Mouse (Mus musculus) limb, embryonic 10.5 days (tissue): Measurements from ENCODE around the gene Sumo2. TPM values are rescaled to one million over a fixed set of nuclear protein-coding genes. Genes with fewer than 3 reads are reported as not detected.

Experiments
- DNase-seq: peaks from one replicate; pipeline ENCODE4 v3.0.0-alpha.2; 2017; ENCODE audit warnings: low spot score
- H3K27ac ChIP-seq: fragments of 300-500 bp; sonication (generic); 2 replicates; pipeline ENCODE4 v1.5.1; 2016; ENCODE audit warnings: mild to moderate bottlenecking
- H3K27me3 ChIP-seq: fragments of 300-500 bp; sonication (generic); 2 replicates; pipeline ENCODE4 v1.6.1; 2016; ENCODE audit warnings: low read depth, mild to moderate bottlenecking; ENCODE audit not compliant: poor library complexity, severe bottlenecking
- H3K36me3 ChIP-seq: fragments of 300-500 bp; sonication (generic); 2 replicates; pipeline ENCODE4 v1.6.1; 2016; ENCODE audit warnings: mild to moderate bottlenecking, moderate library complexity
- H3K4me1 ChIP-seq: fragments of 300-500 bp; sonication (generic); 2 replicates; pipeline ENCODE4 v1.6.1; 2016
- H3K4me3 ChIP-seq: fragments of 300-500 bp; sonication (generic); 2 replicates; pipeline ENCODE4 v1.5.1; 2016; ENCODE audit warnings: mild to moderate bottlenecking, moderate library complexity
- H3K9me3 ChIP-seq: fragments of 300-500 bp; sonication (generic); replicated peaks from 2 replicates; pipeline ENCODE4 v1.6.1; 2016; ENCODE audit warnings: mild to moderate bottlenecking
- WGBS: fragments of 180-500 bp; shearing (Covaris S2); methylation state at CpG from one replicate; pipeline ENCODE4 v1.1.7; 2016; 5-methylcytosine and 5-hydroxymethylcytosine counted together
- polyA plus RNA-seq: library from polyadenylated mRNA; unstranded; fragments of >200 nt; fragmentation: Nextera tagmentation; extraction: Ambion mirVana; gene quantifications from 2 replicates; pipeline ENCODE4 v1.2.1, GENCODE M21; 2016

Gene Sumo2
- polyA plus RNA-seq = 1,406 and 1,458 TPM in 2 replicates

- peak; percentile 100 for DNase-seq
- no peaks in the 10 kb centered on the region for H3K9me3 ChIP-seq
- peak within 1 kb of the TSS; percentile 100 for H3K27ac ChIP-seq
- H3K36me3 ChIP-seq = peaks cover 32% of the 10 kb centered on the region
- under 1% methylated on average over 64 of the region's 70 CpGs for WGBS
- H3K27me3 ChIP-seq = no peaks in the 10 kb centered on the region
- peaks cover 18% of the 10 kb centered on the region for H3K4me1 ChIP-seq
- peak within 1 kb of the TSS; percentile 99 for H3K4me3 ChIP-seq
Observed at GRCm38 (mm10) chr11:115536038-115536681, at the start of gene Sumo2. Sumo2 (minus strand) TSS chr11:115536276.

GRCm38 (mm10) chr11:115585573-115586100 is 49.6 kb upstream of the Sumo2 start:
- Histone ChIP-seq H3K27me3 (no peaks in the 10 kb centered on the region), H3K27ac (no peak overlapping the region), H3K4me3 (no peak overlapping the region), H3K4me1 (no peaks in the 10 kb centered on the region), H3K36me3 (peaks cover 97% of the 10 kb centered on the region), H3K9me3 (no peaks in the 10 kb centered on the region)
- no peak for DNase-seq
- WGBS = 88% methylated on average over 7 of the region's 7 CpGs

GRCm38 (mm10) chr11:115584376-115585073 is 48.4 kb upstream of the Sumo2 start:
- DNase-seq = no peak
- no peaks in the 10 kb centered on the region for H3K27me3 ChIP-seq
- H3K4me1 ChIP-seq = no peaks in the 10 kb centered on the region
- H3K36me3 ChIP-seq = peaks cover 96% of the 10 kb centered on the region
- no peaks in the 10 kb centered on the region for H3K9me3 ChIP-seq
- no peak overlapping the region for H3K4me3 ChIP-seq
- 89% methylated on average over 10 of the region's 10 CpGs for WGBS
- no peak overlapping the region for H3K27ac ChIP-seq

GRCm38 (mm10) chr11:115582913-115583606 is 47.0 kb upstream of the Sumo2 start:
- H3K27me3 ChIP-seq = no peaks in the 10 kb centered on the region
- no peak overlapping the region for H3K27ac ChIP-seq
- no peak overlapping the region for H3K4me3 ChIP-seq
- H3K4me1 ChIP-seq = no peaks in the 10 kb centered on the region
- peaks cover 99% of the 10 kb centered on the region for H3K36me3 ChIP-seq
- DNase-seq = no peak
- WGBS = 86% methylated on average over 10 of the region's 10 CpGs
- H3K9me3 ChIP-seq = no peaks in the 10 kb centered on the region

- no peaks in the 10 kb centered on the region for H3K9me3 ChIP-seq
- no peak overlapping the region for H3K27ac ChIP-seq
- no peaks in the 10 kb centered on the region for H3K27me3 ChIP-seq
- DNase-seq = no peak
- H3K36me3 ChIP-seq = peaks cover 82% of the 10 kb centered on the region
- no peak overlapping the region for H3K4me3 ChIP-seq
- no peaks in the 10 kb centered on the region for H3K4me1 ChIP-seq
Observed at GRCm38 (mm10) chr11:115579080-115579479, 43.0 kb upstream of the Sumo2 start.

- Histone ChIP-seq H3K27me3 (no peaks in the 10 kb centered on the region), H3K9me3 (no peaks in the 10 kb centered on the region), H3K4me1 (peaks cover 18% of the 10 kb centered on the region), H3K36me3 (peaks cover 43% of the 10 kb centered on the region), H3K4me3 (peak overlapping the region; percentile 75), H3K27ac (peak overlapping the region; percentile 99)
- DNase-seq = no peak
- 22% methylated on average over 7 of the region's 7 CpGs for WGBS
Observed at GRCm38 (mm10) chr11:115564961-115565360, 28.9 kb upstream of the Sumo2 start.

- H3K4me1 ChIP-seq = peaks cover 18% of the 10 kb centered on the region
- peak; percentile 98 for DNase-seq
- no peaks in the 10 kb centered on the region for H3K9me3 ChIP-seq
- no peaks in the 10 kb centered on the region for H3K27me3 ChIP-seq
- under 1% methylated on average over 42 of the region's 42 CpGs for WGBS
- peak within 1 kb of the TSS; percentile 75 for H3K4me3 ChIP-seq
- peak within 1 kb of the TSS; percentile 99 for H3K27ac ChIP-seq
- peaks cover 36% of the 10 kb centered on the region for H3K36me3 ChIP-seq
Observed at GRCm38 (mm10) chr11:115564064-115564809, 28.2 kb upstream of the Sumo2 start, which contains the start of gene Nup85. Nup85 (plus strand) TSS chr11:115564434.

GRCm38 (mm10) chr11:115563406-115563805 is 27.3 kb upstream of the Sumo2 start:
- peak overlapping the region; percentile 75 for H3K4me3 ChIP-seq
- peaks cover 18% of the 10 kb centered on the region for H3K4me1 ChIP-seq
- H3K27ac ChIP-seq = peak overlapping the region; percentile 99
- DNase-seq = no peak
- 45% methylated on average over 4 of the region's 4 CpGs for WGBS
- no peaks in the 10 kb centered on the region for H3K9me3 ChIP-seq
- no peaks in the 10 kb centered on the region for H3K27me3 ChIP-seq
- peaks cover 27% of the 10 kb centered on the region for H3K36me3 ChIP-seq

GRCm38 (mm10) chr11:115555717-115556116 is 19.6 kb upstream of the Sumo2 start:
- no peaks in the 10 kb centered on the region for H3K4me1 ChIP-seq
- no peak overlapping the region for H3K4me3 ChIP-seq
- no peak for DNase-seq
- H3K27me3 ChIP-seq = no peaks in the 10 kb centered on the region
- H3K36me3 ChIP-seq = no peaks in the 10 kb centered on the region
- H3K9me3 ChIP-seq = no peaks in the 10 kb centered on the region
- no peak overlapping the region for H3K27ac ChIP-seq
- 79% methylated on average over 17 of the region's 17 CpGs for WGBS

GRCm38 (mm10) chr11:115552783-115553182 is 16.7 kb upstream of the Sumo2 start:
- no peaks in the 10 kb centered on the region for H3K27me3 ChIP-seq
- DNase-seq = no peak
- no peak overlapping the region for H3K27ac ChIP-seq
- H3K9me3 ChIP-seq = no peaks in the 10 kb centered on the region
- 62% methylated on average over 4 of the region's 4 CpGs for WGBS
- H3K4me3 ChIP-seq = no peak overlapping the region
- H3K4me1 ChIP-seq = no peaks in the 10 kb centered on the region
- H3K36me3 ChIP-seq = no peaks in the 10 kb centered on the region

- 87% methylated on average over 4 of the region's 4 CpGs for WGBS
- no peak overlapping the region for H3K4me3 ChIP-seq
- peaks cover 5% of the 10 kb centered on the region for H3K27me3 ChIP-seq
- no peaks in the 10 kb centered on the region for H3K36me3 ChIP-seq
- H3K27ac ChIP-seq = no peak overlapping the region
- H3K4me1 ChIP-seq = no peaks in the 10 kb centered on the region
- no peak for DNase-seq
- no peaks in the 10 kb centered on the region for H3K9me3 ChIP-seq
Observed at GRCm38 (mm10) chr11:115543571-115543970, 7.5 kb upstream of the Sumo2 start.

GRCm38 (mm10) chr11:115538045-115538444 is 2.0 kb upstream of the Sumo2 start:
- peaks cover 18% of the 10 kb centered on the region for H3K4me1 ChIP-seq
- peaks cover 13% of the 10 kb centered on the region for H3K36me3 ChIP-seq
- no peaks in the 10 kb centered on the region for H3K9me3 ChIP-seq
- H3K27me3 ChIP-seq = no peaks in the 10 kb centered on the region
- no peak overlapping the region for H3K27ac ChIP-seq
- WGBS = 76% methylated on average over 2 of the region's 2 CpGs
- H3K4me3 ChIP-seq = no peak overlapping the region
- no peak for DNase-seq
